ENCODE assay signal across 32 mouse cellular contexts in genomic region chr9:108599021-108599566, GRCm38 (mm10). TPM values are rescaled to one million over a fixed set of nuclear protein-coding genes. Genes with fewer than 3 reads are reported as not detected.
DNase-seq lines count a peak whose midpoint lies in the region; ATAC-seq and TF ChIP-seq lines count a peak whose summit lies in the region.
"Had no signal": no experiment of that assay in that cellular context is flagged by ENCODE, and none has a peak within 500 bp of the region (broad histone marks: within the 10 kb centered on the region; RNA-seq: fewer than 3 reads in every experiment).

No protein-coding gene starts in this region.

- ATAC-seq in forebrain, postnatal 0 days = no peak
- no peak for ATAC-seq in forebrain, embryonic 13.5 days
- ATAC-seq in midbrain, embryonic 11.5 days (ENCODE audit: low FRiP score) = no peak
- ATAC-seq in embryonic facial prominence, embryonic 14.5 days (ENCODE audit: low read depth) = no peak

- no peak overlapping the region for H3K4me3 ChIP-seq in forebrain, postnatal 0 days (ENCODE audit: low read depth, low read length)
- no peak overlapping the region for H3K4me3 ChIP-seq in forebrain, embryonic 13.5 days
- H3K4me3 ChIP-seq in midbrain, embryonic 11.5 days (ENCODE audit: low read depth, low read length) = no peak overlapping the region
- H3K4me3 ChIP-seq in midbrain, embryonic 10.5 days = no peak overlapping the region
- no peak overlapping the region for H3K4me3 ChIP-seq in thymus, adult 2 months (ENCODE audit: control insufficient read depth, insufficient read depth, low read length)
- no peak overlapping the region for H3K4me3 ChIP-seq in embryonic facial prominence, embryonic 14.5 days (ENCODE audit: low read depth, low read length)
- H3K4me3 ChIP-seq: embryonic facial prominence, embryonic 12.5 days; forebrain, embryonic 10.5 days; gastrocnemius, adult 2 months; hindbrain, embryonic 15.5 days; kidney, embryonic 15.5 days; midbrain, embryonic 12.5 days; neural tube, embryonic 12.5 days had no signal

- TF ChIP-seq POLR2A in thymus, adult 2 months (IDR thresholded peaks at IDR 0.05; ENCODE audit: control insufficient read depth, extremely low read depth, insufficient read depth, low read length, poor library complexity) = no peak

- H3K9ac ChIP-seq in forebrain, postnatal 0 days = no peak overlapping the region
- H3K9ac ChIP-seq in forebrain, embryonic 13.5 days = no peak overlapping the region
- no peak overlapping the region for H3K9ac ChIP-seq in midbrain, embryonic 11.5 days (ENCODE audit: low read length)
- no peak overlapping the region for H3K9ac ChIP-seq in embryonic facial prominence, embryonic 14.5 days (ENCODE audit: low read depth, low read length)
- H3K9ac ChIP-seq: embryonic facial prominence, embryonic 12.5 days; hindbrain, embryonic 15.5 days; kidney, embryonic 15.5 days; liver, embryonic 14.5 days; midbrain, embryonic 12.5 days; neural tube, embryonic 12.5 days had no signal

- WGBS in forebrain, postnatal 0 days = 81% methylated on average over 4 of the region's 4 CpGs
- WGBS in forebrain, embryonic 13.5 days = 79% methylated on average over 4 of the region's 4 CpGs
- 77% methylated on average over 4 of the region's 4 CpGs for WGBS in midbrain, embryonic 11.5 days
- 73% methylated on average over 4 of the region's 4 CpGs for WGBS in midbrain, embryonic 10.5 days
- whole genome bisulfite sequencing in thymus, adult 2 months = 80% methylated on average over 4 of the region's 4 CpGs
- WGBS in embryonic facial prominence, embryonic 14.5 days = 81% methylated on average over 4 of the region's 4 CpGs

- peaks cover 20% of the 10 kb centered on the region for H3K36me3 ChIP-seq in forebrain, postnatal 0 days (ENCODE audit: insufficient read depth)
- peaks cover 19% of the 10 kb centered on the region for H3K36me3 ChIP-seq in forebrain, embryonic 13.5 days (ENCODE audit: poor library complexity, severe bottlenecking)
- peaks cover 4% of the 10 kb centered on the region for H3K36me3 ChIP-seq in midbrain, embryonic 11.5 days (ENCODE audit: control insufficient read depth, insufficient read depth, low read length)
- peaks cover 27% of the 10 kb centered on the region for H3K36me3 ChIP-seq in midbrain, embryonic 10.5 days
- H3K36me3 ChIP-seq in thymus, adult 2 months (ENCODE audit: control insufficient read depth, insufficient read depth, low read length) = peaks cover 8% of the 10 kb centered on the region
- peaks cover 13% of the 10 kb centered on the region for H3K36me3 ChIP-seq in embryonic facial prominence, embryonic 14.5 days (ENCODE audit: control insufficient read depth, insufficient read depth, low read length)

- TF ChIP-seq CTCF in forebrain, postnatal 0 days (IDR thresholded peaks at IDR 0.05; ENCODE audit: low read depth) = no peak
- TF ChIP-seq CTCF in thymus, adult 2 months (IDR thresholded peaks at IDR 0.05; ENCODE audit: borderline replicate concordance, control insufficient read depth, extremely low read depth, insufficient read depth, low read length, poor library complexity) = no peak

- H3K4me2 ChIP-seq in forebrain, postnatal 0 days (ENCODE audit: low read depth) = no peak overlapping the region
- no peak overlapping the region for H3K4me2 ChIP-seq in forebrain, embryonic 13.5 days
- no peak overlapping the region for H3K4me2 ChIP-seq in midbrain, embryonic 11.5 days
- H3K4me2 ChIP-seq in embryonic facial prominence, embryonic 14.5 days (ENCODE audit: low read depth, low read length) = no peak overlapping the region
- H3K4me2 ChIP-seq: embryonic facial prominence, embryonic 12.5 days; heart, embryonic 11.5 days; hindbrain, embryonic 15.5 days; kidney, embryonic 15.5 days; midbrain, embryonic 12.5 days; neural tube, embryonic 12.5 days had no signal

- no peaks in the 10 kb centered on the region for H3K27me3 ChIP-seq in forebrain, postnatal 0 days (ENCODE audit: insufficient read depth, low read length)
- H3K27me3 ChIP-seq in forebrain, embryonic 13.5 days = no peaks in the 10 kb centered on the region
- no peaks in the 10 kb centered on the region for H3K27me3 ChIP-seq in midbrain, embryonic 11.5 days (ENCODE audit: control insufficient read depth, insufficient read depth, low read length)
- 0 out of 2 replicates have a peak, but pooled peaks cover 5% of the 10 kb centered on the region for H3K27me3 ChIP-seq in midbrain, embryonic 10.5 days (ENCODE audit: low read depth, poor library complexity, severe bottlenecking)
- no peaks in the 10 kb centered on the region for H3K27me3 ChIP-seq in thymus, adult 2 months (ENCODE audit: control insufficient read depth, insufficient read depth, low read length)
- no peaks in the 10 kb centered on the region for H3K27me3 ChIP-seq in embryonic facial prominence, embryonic 14.5 days (replicated peaks; ENCODE audit: control insufficient read depth, insufficient read depth, low read length)
- H3K27me3 ChIP-seq: embryonic facial prominence, embryonic 12.5 days; hindbrain, embryonic 15.5 days; kidney, embryonic 15.5 days; midbrain, embryonic 12.5 days; neural tube, embryonic 12.5 days had no signal

- peak; percentile 84 for DNase-seq in forebrain, postnatal 0 days
- peak; percentile 100 for DNase-seq in midbrain, embryonic 11.5 days (ENCODE audit: low spot score, missing footprints)
- DNase-seq in midbrain, embryonic 10.5 days (ENCODE audit: low spot score) = no peak
- peak; percentile 95 for DNase-seq in thymus, postnatal 0 days (ENCODE audit: low spot score)
- no peak for DNase-seq in thymus, adult 2 months
- peak; percentile 55 for DNase-seq in embryonic facial prominence, embryonic 14.5 days (ENCODE audit: low spot score)
- no peak for DNase-seq in layer of hippocampus, postnatal 36 days
- DNase-seq: adrenal gland, postnatal 14 days; B cell, adult 2 months; cerebellum, adult 11 months; cerebellum, adult 9-10 months; cerebellum, postnatal 36 days; gastrocnemius, adult 2 months; gastrocnemius, postnatal 36 days; heart, adult 18-20 months; heart, postnatal 36 days; kidney, adult 18-20 months; kidney, postnatal 25 days; left cerebral cortex, postnatal 4 days; liver; lung, adult 2 months; right cerebral cortex, postnatal 14 days; thymus, postnatal 14 days had no signal

- H3K4me1 ChIP-seq in forebrain, postnatal 0 days (ENCODE audit: insufficient read depth) = no peaks in the 10 kb centered on the region; the same call in 1 of the 2 replicates
- peaks cover 13% of the 10 kb centered on the region for H3K4me1 ChIP-seq in forebrain, embryonic 13.5 days
- peaks cover 3% of the 10 kb centered on the region; the same call in 1 of the 2 replicates for H3K4me1 ChIP-seq in midbrain, embryonic 11.5 days (ENCODE audit: control insufficient read depth, insufficient read depth, low read length)
- peaks cover 25% of the 10 kb centered on the region for H3K4me1 ChIP-seq in midbrain, embryonic 10.5 days
- peaks cover 7% of the 10 kb centered on the region for H3K4me1 ChIP-seq in thymus, adult 2 months (replicated peaks; ENCODE audit: control insufficient read depth, insufficient read depth, low read length)
- no peaks in the 10 kb centered on the region for H3K4me1 ChIP-seq in embryonic facial prominence, embryonic 14.5 days (ENCODE audit: control insufficient read depth, insufficient read depth, low read length)

- H3K27ac ChIP-seq in forebrain, postnatal 0 days (ENCODE audit: low read depth, low read length) = no peak overlapping the region
- H3K27ac ChIP-seq in forebrain, embryonic 13.5 days = no peak overlapping the region
- no peak overlapping the region for H3K27ac ChIP-seq in midbrain, embryonic 11.5 days (ENCODE audit: low read depth, low read length)
- H3K27ac ChIP-seq in midbrain, embryonic 10.5 days (replicated peaks) = no peak overlapping the region
- no peak overlapping the region for H3K27ac ChIP-seq in thymus, adult 2 months (ENCODE audit: control insufficient read depth, insufficient read depth, low read length)
- no peak overlapping the region for H3K27ac ChIP-seq in embryonic facial prominence, embryonic 14.5 days (replicated peaks; ENCODE audit: low read depth, low read length)
- H3K27ac ChIP-seq: embryonic facial prominence, embryonic 12.5 days; forebrain, embryonic 10.5 days; gastrocnemius, adult 2 months; hindbrain, embryonic 15.5 days; kidney, embryonic 15.5 days; liver, embryonic 14.5 days; midbrain, embryonic 12.5 days; neural tube, embryonic 12.5 days had no signal

- no peaks in the 10 kb centered on the region for H3K9me3 ChIP-seq in forebrain, postnatal 0 days (ENCODE audit: low read length)
- H3K9me3 ChIP-seq in forebrain, embryonic 13.5 days (replicated peaks) = no peaks in the 10 kb centered on the region
- no peaks in the 10 kb centered on the region for H3K9me3 ChIP-seq in midbrain, embryonic 11.5 days (ENCODE audit: control insufficient read depth, low read length)
- no peaks in the 10 kb centered on the region for H3K9me3 ChIP-seq in midbrain, embryonic 10.5 days (replicated peaks)
- no peaks in the 10 kb centered on the region for H3K9me3 ChIP-seq in embryonic facial prominence, embryonic 14.5 days (ENCODE audit: control insufficient read depth, low read length)
- H3K9me3 ChIP-seq: embryonic facial prominence, embryonic 12.5 days; forebrain, embryonic 10.5 days; hindbrain, embryonic 15.5 days; kidney, embryonic 15.5 days; midbrain, embryonic 12.5 days; neural tube, embryonic 12.5 days had no signal

RNA-seq across cellular contexts. Expression of gene P4htm, which starts 1.6 kb away (rescaled TPM):
- total RNA-seq in forebrain, postnatal 0 days (2014; rRNA removed) = 29.2 and 39.3 TPM in 2 replicates
- polyA plus RNA-seq in forebrain, postnatal 0 days (2015; fragmentation: Nextera tagmentation; extraction: Ambion mirVana) = 35.4 and 39.9 TPM in 2 replicates
- polyA plus RNA-seq in forebrain, embryonic 13.5 days (2015; fragmentation: Nextera tagmentation; extraction: Ambion mirVana) = 16.6 and 18.7 TPM in 2 replicates
- 7.2 and 9.8 TPM in 2 replicates for polyA plus RNA-seq in midbrain, embryonic 11.5 days (2014; fragmentation: Nextera tagmentation; extraction: Ambion mirVana)
- polyA plus RNA-seq in midbrain, embryonic 10.5 days (2016; fragmentation: Nextera tagmentation; extraction: Ambion mirVana) = 13.8 and 14.7 TPM in 2 replicates
- 3.5 and 3.7 TPM in 2 replicates for polyA plus RNA-seq in thymus, postnatal 0 days (2015; fragmentation: Nextera tagmentation; extraction: Ambion mirVana)
- 6.6 and 10.5 TPM in 2 replicates for polyA plus RNA-seq in thymus, adult 2 months (2012; rRNA removed)
- 7.4 and 7.8 TPM in 2 replicates for polyA plus RNA-seq in embryonic facial prominence, embryonic 14.5 days (2014; fragmentation: Nextera tagmentation; extraction: Ambion mirVana)
- total RNA-seq in layer of hippocampus, postnatal 36 days (2021) = 10 to 100 TPM; 93.1 to 93.2 TPM

RNA-seq across cellular contexts. Expression of gene Wdr6, which starts 20.6 kb away (rescaled TPM):
- total RNA-seq in forebrain, postnatal 0 days (2014; rRNA removed) = 353 and 511 TPM in 2 replicates
- polyA plus RNA-seq in forebrain, postnatal 0 days (2015; fragmentation: Nextera tagmentation; extraction: Ambion mirVana) = 206 and 283 TPM in 2 replicates
- 203 and 256 TPM in 2 replicates for polyA plus RNA-seq in forebrain, embryonic 13.5 days (2015; fragmentation: Nextera tagmentation; extraction: Ambion mirVana)
- 117 and 132 TPM in 2 replicates for polyA plus RNA-seq in midbrain, embryonic 11.5 days (2014; fragmentation: Nextera tagmentation; extraction: Ambion mirVana)
- 195 and 250 TPM in 2 replicates for polyA plus RNA-seq in midbrain, embryonic 10.5 days (2016; fragmentation: Nextera tagmentation; extraction: Ambion mirVana)
- polyA plus RNA-seq in thymus, postnatal 0 days (2015; fragmentation: Nextera tagmentation; extraction: Ambion mirVana) = 44.3 and 47.0 TPM in 2 replicates
- polyA plus RNA-seq in thymus, adult 2 months (2012; rRNA removed) = 106 and 112 TPM in 2 replicates
- polyA plus RNA-seq in embryonic facial prominence, embryonic 14.5 days (2014; fragmentation: Nextera tagmentation; extraction: Ambion mirVana) = 78.9 and 91.1 TPM in 2 replicates
- total RNA-seq in layer of hippocampus, postnatal 36 days (2021) = 100 to 1,000 TPM; 106 to 107 TPM

RNA-seq across cellular contexts. Expression of gene Dalrd3, which starts 29.4 kb away (rescaled TPM):
- total RNA-seq in forebrain, postnatal 0 days (2014; rRNA removed) = 99.6 and 115 TPM in 2 replicates
- polyA plus RNA-seq in forebrain, postnatal 0 days (2015; fragmentation: Nextera tagmentation; extraction: Ambion mirVana) = 221 and 261 TPM in 2 replicates
- polyA plus RNA-seq in forebrain, embryonic 13.5 days (2015; fragmentation: Nextera tagmentation; extraction: Ambion mirVana) = 230 and 246 TPM in 2 replicates
- 158 and 172 TPM in 2 replicates for polyA plus RNA-seq in midbrain, embryonic 11.5 days (2014; fragmentation: Nextera tagmentation; extraction: Ambion mirVana)
- 196 and 221 TPM in 2 replicates for polyA plus RNA-seq in midbrain, embryonic 10.5 days (2016; fragmentation: Nextera tagmentation; extraction: Ambion mirVana)
- 115 and 120 TPM in 2 replicates for polyA plus RNA-seq in thymus, postnatal 0 days (2015; fragmentation: Nextera tagmentation; extraction: Ambion mirVana)
- 418 and 504 TPM in 2 replicates for polyA plus RNA-seq in thymus, adult 2 months (2012; rRNA removed)
- polyA plus RNA-seq in embryonic facial prominence, embryonic 14.5 days (2014; fragmentation: Nextera tagmentation; extraction: Ambion mirVana) = 116 and 120 TPM in 2 replicates
- total RNA-seq in layer of hippocampus, postnatal 36 days (2021) = 100 to 1,000 TPM in 1 of 2 experiments, 10 to 100 TPM in 1; 98.7 to 109 TPM

RNA-seq across cellular contexts. Expression of gene Ndufaf3, which starts 31.9 kb away (rescaled TPM):
- total RNA-seq in forebrain, postnatal 0 days (2014; rRNA removed) = 70.7 and 71.3 TPM in 2 replicates
- 104 and 108 TPM in 2 replicates for polyA plus RNA-seq in forebrain, postnatal 0 days (2015; fragmentation: Nextera tagmentation; extraction: Ambion mirVana)
- 64.8 and 70.4 TPM in 2 replicates for polyA plus RNA-seq in forebrain, embryonic 13.5 days (2015; fragmentation: Nextera tagmentation; extraction: Ambion mirVana)
- polyA plus RNA-seq in midbrain, embryonic 11.5 days (2014; fragmentation: Nextera tagmentation; extraction: Ambion mirVana) = 51.7 and 51.9 TPM in 2 replicates
- polyA plus RNA-seq in midbrain, embryonic 10.5 days (2016; fragmentation: Nextera tagmentation; extraction: Ambion mirVana) = 47.0 and 50.0 TPM in 2 replicates
- polyA plus RNA-seq in thymus, postnatal 0 days (2015; fragmentation: Nextera tagmentation; extraction: Ambion mirVana) = 96.1 and 101 TPM in 2 replicates
- 65.5 and 74.2 TPM in 2 replicates for polyA plus RNA-seq in thymus, adult 2 months (2012; rRNA removed)
- 59.6 and 61.9 TPM in 2 replicates for polyA plus RNA-seq in embryonic facial prominence, embryonic 14.5 days (2014; fragmentation: Nextera tagmentation; extraction: Ambion mirVana)
- 10 to 100 TPM; 52.6 to 66.3 TPM for total RNA-seq in layer of hippocampus, postnatal 36 days (2021)

RNA-seq across cellular contexts. Expression of gene Impdh2, which starts 39.0 kb away (rescaled TPM):
- total RNA-seq in forebrain, postnatal 0 days (2014; rRNA removed) = 115 and 129 TPM in 2 replicates
- polyA plus RNA-seq in forebrain, postnatal 0 days (2015; fragmentation: Nextera tagmentation; extraction: Ambion mirVana) = 102 and 106 TPM in 2 replicates
- 135 and 143 TPM in 2 replicates for polyA plus RNA-seq in forebrain, embryonic 13.5 days (2015; fragmentation: Nextera tagmentation; extraction: Ambion mirVana)
- 182 and 186 TPM in 2 replicates for polyA plus RNA-seq in midbrain, embryonic 11.5 days (2014; fragmentation: Nextera tagmentation; extraction: Ambion mirVana)
- polyA plus RNA-seq in midbrain, embryonic 10.5 days (2016; fragmentation: Nextera tagmentation; extraction: Ambion mirVana) = 202 and 239 TPM in 2 replicates
- 161 and 172 TPM in 2 replicates for polyA plus RNA-seq in thymus, postnatal 0 days (2015; fragmentation: Nextera tagmentation; extraction: Ambion mirVana)
- 160 and 200 TPM in 2 replicates for polyA plus RNA-seq in thymus, adult 2 months (2012; rRNA removed)
- 173 and 202 TPM in 2 replicates for polyA plus RNA-seq in embryonic facial prominence, embryonic 14.5 days (2014; fragmentation: Nextera tagmentation; extraction: Ambion mirVana)
- 10 to 100 TPM; 63.4 to 68.4 TPM for total RNA-seq in layer of hippocampus, postnatal 36 days (2021)

Comparison
In these comparisons a context has a peak if more than half of its experiments do, and no peak if none do; other contexts are left out.
1. DNase-seq: peak in forebrain, postnatal 0 days (single experiment), midbrain, embryonic 11.5 days (single experiment), thymus, postnatal 0 days (single experiment) and embryonic facial prominence, embryonic 14.5 days (single experiment); none in midbrain, embryonic 10.5 days (single experiment), thymus, adult 2 months (single experiment) and layer of hippocampus, postnatal 36 days (0 of 2).